Mouse (Mus musculus) liver, embryonic 13.5 days (tissue): ENCODE measurements around the gene Ldah. TPM values are rescaled to one million over a fixed set of nuclear protein-coding genes. Genes with fewer than 3 reads are reported as not detected.
A peak's percentile ranks its signal among the peaks of the same experiment; 100 is the strongest.

ENCODE experiments used
- ATAC-seq: fragments of 200-750 bp; cut with Nextera tagmentation; 2 replicates; pipeline ENCODE4 v1.8.0; 2017; ENCODE audit warnings: low read depth, mild to moderate bottlenecking, moderate number of reproducible peaks, moderate library complexity
- DNase-seq: peaks from one replicate; pipeline ENCODE4 v3.0.0; 2022
- H3K27ac ChIP-seq: fragments of 300-500 bp; sonication (generic); 2 replicates; pipeline ENCODE4 v1.5.1; 2015; ENCODE audit warnings: moderate library complexity, mild to moderate bottlenecking, inconsistent platforms
- H3K27me3 ChIP-seq: fragments of 300-500 bp; sonication (generic); 2 replicates; pipeline ENCODE4 v1.6.1; 2015; ENCODE audit warnings: mild to moderate bottlenecking, inconsistent platforms
- H3K36me3 ChIP-seq: fragments of 300-500 bp; sonication (generic); 2 replicates; pipeline ENCODE4 v1.6.1; 2015; ENCODE audit warnings: mild to moderate bottlenecking, inconsistent platforms
- H3K4me1 ChIP-seq: fragments of 300-500 bp; sonication (generic); replicated peaks from 2 replicates; pipeline ENCODE4 v1.6.1; 2015; ENCODE audit warnings: inconsistent platforms
- H3K4me2 ChIP-seq: fragments of 300-500 bp; sonication (generic); 2 replicates; pipeline ENCODE4 v1.6.1; 2015; ENCODE audit warnings: inconsistent platforms, mild to moderate bottlenecking, moderate library complexity
- H3K4me3 ChIP-seq: fragments of 300-500 bp; sonication (generic); replicated peaks from 2 replicates; pipeline ENCODE4 v1.5.1; 2015; ENCODE audit warnings: mild to moderate bottlenecking, inconsistent platforms
- H3K9ac ChIP-seq: fragments of 300-500 bp; sonication (generic); 2 replicates; pipeline ENCODE4 v1.6.1; 2015; ENCODE audit warnings: mild to moderate bottlenecking, inconsistent platforms
- H3K9me3 ChIP-seq: fragments of 300-500 bp; sonication (generic); replicated peaks from 2 replicates; pipeline ENCODE4 v1.6.1; 2016; ENCODE audit warnings: inconsistent platforms
- WGBS: fragments of 180-500 bp; shearing (Covaris S2); methylation state at CpG from one replicate; pipeline ENCODE4 v1.1.7; 2015; ENCODE audit not compliant: insufficient replicate concordance; 5-methylcytosine and 5-hydroxymethylcytosine counted together
- polyA plus RNA-seq: library from polyadenylated mRNA; unstranded; fragments of >200 nt; fragmentation: Nextera tagmentation; extraction: Ambion mirVana; gene quantifications from 2 replicates; pipeline ENCODE4 v1.2.1, GENCODE M21; 2015

The Ldah gene
- polyA plus RNA-seq, 1 experiment from 2014 or later: 33.9 TPM

DNA sequence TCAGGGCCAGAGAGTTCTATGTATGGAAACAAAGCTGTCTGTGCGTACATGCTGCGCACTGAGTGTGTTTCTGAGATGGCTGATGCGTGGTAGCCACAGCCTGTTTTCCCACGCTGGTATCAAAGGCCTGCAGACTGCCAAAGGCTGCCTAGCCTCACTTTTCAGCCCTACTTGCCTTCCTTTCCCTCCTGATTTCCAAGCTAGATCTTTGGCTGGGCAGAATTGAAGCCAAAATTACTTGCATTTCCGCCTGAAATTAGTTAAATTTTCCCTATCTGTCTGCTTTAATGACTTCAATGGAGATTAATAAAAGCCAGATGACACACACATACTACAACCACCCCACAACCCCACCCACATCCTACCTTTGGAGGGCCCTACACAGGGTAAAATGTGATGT lies 92.6 kb downstream of the Ldah start:
- peaks cover 5% of the 10 kb centered on the region; the same call in 1 of the 2 replicates for H3K4me1 ChIP-seq
- WGBS: 32% methylated on average over 5 of the region's 5 CpGs

DNA sequence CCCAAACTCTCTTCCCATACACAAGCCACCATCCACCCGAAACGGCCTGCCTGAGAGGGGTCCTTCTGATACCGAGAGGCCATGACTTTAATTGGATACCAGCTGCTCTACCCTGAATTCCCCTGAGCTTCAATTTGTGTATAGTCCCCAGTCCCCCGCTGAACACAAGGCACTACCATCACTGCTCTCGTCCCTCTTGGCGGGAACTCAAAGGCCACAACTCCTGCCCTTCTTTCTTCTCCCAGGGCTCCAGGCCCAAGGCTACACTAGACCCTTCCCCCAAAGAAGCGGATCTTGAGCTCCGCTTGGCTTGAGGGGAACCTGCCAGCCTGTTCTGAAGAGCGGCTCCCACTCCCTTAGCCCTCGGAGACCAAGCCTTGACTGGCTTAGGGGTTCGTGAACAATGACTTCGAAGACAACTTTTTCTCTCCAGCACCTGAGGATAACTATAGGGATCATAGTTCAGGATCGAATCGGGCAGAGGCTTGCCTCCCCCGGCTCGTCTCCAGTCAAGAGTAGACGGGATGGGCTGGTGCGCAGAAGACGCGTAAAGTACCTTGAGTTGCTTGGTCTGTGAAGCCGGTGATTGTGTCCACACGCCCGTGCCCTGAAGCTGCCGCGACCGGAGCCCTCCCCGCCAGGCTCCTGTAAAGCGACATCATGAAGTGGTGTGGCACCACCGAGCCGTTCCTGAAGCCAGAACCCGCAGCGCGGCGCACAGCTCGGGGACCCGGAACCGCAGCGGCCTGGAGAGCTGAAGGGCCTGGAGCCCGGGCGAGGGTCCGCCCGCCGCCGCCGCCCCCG lies 93.3 kb downstream of the Ldah start:
- WGBS: 8% methylated on average over 41 of the region's 46 CpGs
- H3K4me1 ChIP-seq: peaks cover 5% of the 10 kb centered on the region; the same call in 1 of the 2 replicates
- H3K27me3 ChIP-seq: peaks cover 95% of the 10 kb centered on the region
- no peak overlapping the region for H3K27ac ChIP-seq
- no peaks in the 10 kb centered on the region for H3K9me3 ChIP-seq
- ATAC-seq (no peak), DNase-seq (no peak)
- H3K36me3 ChIP-seq: no peaks in the 10 kb centered on the region
- H3K4me3 ChIP-seq: peak overlapping the region; percentile 40
- peak overlapping the region; percentile 55 for H3K4me2 ChIP-seq
- no peak overlapping the region for H3K9ac ChIP-seq

More for the DNA sequence above, 92.6 kb downstream of the Ldah start:
- H3K4me3 ChIP-seq: no peak overlapping the region
- H3K27me3 ChIP-seq: peaks cover 93% of the 10 kb centered on the region
- H3K9me3 ChIP-seq: no peaks in the 10 kb centered on the region
- ATAC-seq (no peak), DNase-seq (no peak)
- H3K4me2 ChIP-seq: no peak overlapping the region
- no peak overlapping the region for H3K9ac ChIP-seq
- no peak overlapping the region for H3K27ac ChIP-seq
- no peaks in the 10 kb centered on the region for H3K36me3 ChIP-seq

DNA sequence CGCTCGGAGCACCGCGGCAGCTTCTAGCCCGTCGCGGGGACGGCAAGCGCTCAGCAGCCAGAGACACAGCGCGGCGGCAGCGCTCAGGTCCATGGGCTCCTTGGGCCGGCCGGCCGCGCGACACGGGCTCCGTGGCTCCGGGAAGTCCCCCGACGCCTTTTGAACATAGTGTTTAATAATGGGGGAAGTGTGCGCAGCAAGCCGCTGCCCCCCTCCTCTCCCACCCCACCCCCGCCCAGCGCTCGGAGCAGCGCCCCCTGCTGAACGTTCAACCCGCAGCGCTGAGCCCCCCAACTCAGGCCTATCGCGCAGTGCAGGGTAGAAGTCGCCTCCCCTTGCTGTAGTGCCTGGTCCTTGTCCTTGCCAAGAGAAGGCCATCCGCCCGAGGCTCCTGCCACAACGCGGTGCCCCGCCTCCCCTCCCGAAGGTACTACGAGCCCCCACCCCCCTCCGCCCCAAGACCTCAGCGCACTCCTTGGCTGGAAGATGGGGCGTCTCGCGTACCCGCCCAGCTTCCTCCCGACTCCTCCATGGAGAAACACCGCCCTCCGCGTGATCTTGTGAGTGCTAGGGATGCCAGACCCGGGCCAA lies 94.0 kb downstream of the Ldah start, which contains the start of gene Gdf7:
Gene Gdf7 (minus strand): TSS at position 114 of the 591 bp plus-strand sequence.
- DNase-seq (no peak), ATAC-seq (no peak)
- peaks cover 92% of the 10 kb centered on the region for H3K27me3 ChIP-seq
- H3K27ac ChIP-seq: no peak within 1 kb of the TSS
- 2% methylated on average over 42 of the region's 53 CpGs for WGBS
- H3K36me3 ChIP-seq: no peaks in the 10 kb centered on the region
- no peaks in the 10 kb centered on the region for H3K9me3 ChIP-seq
- no peak within 1 kb of the TSS for H3K9ac ChIP-seq
- peak within 1 kb of the TSS; percentile 55 for H3K4me2 ChIP-seq
- H3K4me3 ChIP-seq: peak within 1 kb of the TSS; percentile 40
- peaks cover 5% of the 10 kb centered on the region; the same call in 1 of the 2 replicates for H3K4me1 ChIP-seq

DNA sequence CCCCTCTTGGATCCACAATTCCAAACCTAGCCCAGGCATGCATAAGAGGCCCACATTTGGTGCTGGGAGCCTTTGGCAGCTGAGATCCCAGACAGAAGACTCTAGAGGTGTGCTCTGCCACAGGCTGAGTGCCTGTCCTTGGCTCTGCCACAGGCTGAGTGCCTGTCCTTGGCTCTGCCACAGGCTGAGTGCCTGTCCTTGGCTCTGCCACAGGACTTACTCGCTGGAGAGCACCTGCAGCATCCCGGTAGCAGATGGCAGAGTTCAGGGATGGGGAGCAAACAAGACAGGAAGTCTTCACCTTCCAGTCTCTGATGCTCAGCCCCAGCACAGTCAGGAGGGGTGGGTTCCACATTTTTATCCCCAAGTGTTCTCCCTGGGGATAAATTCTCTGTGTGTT lies 97.4 kb downstream of the Ldah start:
- H3K9me3 ChIP-seq: no peaks in the 10 kb centered on the region
- H3K4me2 ChIP-seq: no peak overlapping the region
- ATAC-seq: no peak
- H3K27ac ChIP-seq: no peak overlapping the region
- peaks cover 5% of the 10 kb centered on the region; the same call in 1 of the 2 replicates for H3K4me1 ChIP-seq
- DNase-seq: no peak
- H3K36me3 ChIP-seq: no peaks in the 10 kb centered on the region
- H3K4me3 ChIP-seq: no peak overlapping the region
- WGBS: 28% methylated on average over 2 of the region's 2 CpGs
- peaks cover 64% of the 10 kb centered on the region for H3K27me3 ChIP-seq
- H3K9ac ChIP-seq: no peak overlapping the region

DNA sequence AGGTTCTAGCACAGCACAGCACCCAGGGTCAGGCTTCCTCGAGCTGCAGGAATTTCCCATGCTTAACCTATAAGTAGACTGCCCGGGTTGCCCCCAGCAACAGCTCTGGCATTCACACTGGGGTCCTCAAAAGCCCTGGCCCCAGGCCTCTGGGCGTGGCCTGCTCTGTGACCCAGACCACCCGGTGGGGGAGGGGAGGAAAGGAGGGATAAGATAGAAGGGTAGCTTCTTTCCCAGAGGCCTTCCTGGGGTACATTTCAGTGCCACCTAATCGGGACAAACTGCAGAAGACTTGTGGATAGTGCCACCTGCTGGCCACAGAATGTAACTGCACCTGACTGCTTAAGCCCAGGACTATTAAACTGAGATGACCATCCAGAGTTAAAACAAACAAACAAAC lies 98.5 kb downstream of the Ldah start:
- no peaks in the 10 kb centered on the region for H3K9me3 ChIP-seq
- H3K27ac ChIP-seq: no peak overlapping the region
- H3K4me2 ChIP-seq: no peak overlapping the region
- peaks cover 64% of the 10 kb centered on the region for H3K27me3 ChIP-seq
- 0 out of 2 replicates have a peak, but pooled peaks have one; percentile 31 for ATAC-seq
- peaks cover 5% of the 10 kb centered on the region; the same call in 1 of the 2 replicates for H3K4me1 ChIP-seq
- H3K4me3 ChIP-seq: no peak overlapping the region
- peak; percentile 27 for DNase-seq
- WGBS: 11% methylated on average over 5 of the region's 5 CpGs
- no peaks in the 10 kb centered on the region for H3K36me3 ChIP-seq
- H3K9ac ChIP-seq: no peak overlapping the region

DNA sequence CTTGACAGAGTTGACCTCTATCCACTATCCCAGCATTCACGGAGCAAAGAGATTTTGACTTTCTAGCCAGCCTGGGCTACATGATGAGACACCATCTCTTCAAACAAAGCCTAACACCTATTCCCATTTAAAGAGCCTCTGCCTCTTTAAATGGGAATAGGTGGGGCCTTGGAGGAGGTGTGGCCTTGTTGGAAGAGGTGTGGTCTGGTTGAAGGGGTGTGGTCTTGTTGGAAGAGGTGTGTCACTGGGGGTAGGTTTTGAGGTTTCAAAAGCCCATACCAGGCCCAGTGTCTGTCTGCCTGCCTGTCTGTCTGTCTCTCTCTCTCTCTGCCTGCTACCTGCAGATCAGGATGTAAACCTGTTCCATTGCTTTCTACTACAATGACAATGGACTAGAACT lies 99.0 kb downstream of the Ldah start:
- no peaks in the 10 kb centered on the region for H3K36me3 ChIP-seq
- DNase-seq: peak; percentile 14
- peaks cover 64% of the 10 kb centered on the region for H3K27me3 ChIP-seq
- 52% methylated on average over 1 of the region's 1 CpGs for WGBS
- no peak overlapping the region for H3K4me3 ChIP-seq
- ATAC-seq: 0 out of 2 replicates have a peak, but pooled peaks have one; percentile 23
- H3K9ac ChIP-seq: no peak overlapping the region
- no peak overlapping the region for H3K4me2 ChIP-seq
- H3K9me3 ChIP-seq: no peaks in the 10 kb centered on the region
- peaks cover 4% of the 10 kb centered on the region; the same call in 1 of the 2 replicates for H3K4me1 ChIP-seq
- no peak overlapping the region for H3K27ac ChIP-seq

DNA sequence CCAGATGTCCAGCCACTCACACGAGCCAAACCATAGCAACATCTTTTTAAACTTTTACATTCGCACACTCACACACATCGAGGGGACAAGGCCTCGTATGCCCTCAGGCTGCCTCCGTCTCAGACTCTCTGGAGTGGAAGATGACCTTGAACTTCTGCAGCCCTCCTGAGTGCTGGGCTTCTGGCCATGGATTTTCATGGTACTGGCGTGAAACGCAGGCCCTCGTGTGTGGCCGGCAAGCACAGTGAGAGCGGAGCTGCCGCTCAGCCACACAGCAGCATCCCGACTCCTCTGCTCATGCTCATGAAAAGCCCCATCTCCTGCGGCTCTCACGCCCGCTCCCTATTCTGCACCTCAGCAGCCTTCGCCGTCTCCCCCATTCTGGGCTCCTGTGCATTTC lies 103.1 kb downstream of the Ldah start:
- 51% methylated on average over 17 of the region's 17 CpGs for WGBS
- Histone ChIP-seq H3K9me3 (no peaks in the 10 kb centered on the region), H3K27me3 (peaks cover 39% of the 10 kb centered on the region), H3K36me3 (no peaks in the 10 kb centered on the region), H3K4me2 (no peak overlapping the region), H3K4me1 (peaks cover 12% of the 10 kb centered on the region; the same call in 1 of the 2 replicates), H3K27ac (no peak overlapping the region), H3K9ac (no peak overlapping the region), H3K4me3 (no peak overlapping the region)
- ATAC-seq: no peak
- no peak for DNase-seq

DNA sequence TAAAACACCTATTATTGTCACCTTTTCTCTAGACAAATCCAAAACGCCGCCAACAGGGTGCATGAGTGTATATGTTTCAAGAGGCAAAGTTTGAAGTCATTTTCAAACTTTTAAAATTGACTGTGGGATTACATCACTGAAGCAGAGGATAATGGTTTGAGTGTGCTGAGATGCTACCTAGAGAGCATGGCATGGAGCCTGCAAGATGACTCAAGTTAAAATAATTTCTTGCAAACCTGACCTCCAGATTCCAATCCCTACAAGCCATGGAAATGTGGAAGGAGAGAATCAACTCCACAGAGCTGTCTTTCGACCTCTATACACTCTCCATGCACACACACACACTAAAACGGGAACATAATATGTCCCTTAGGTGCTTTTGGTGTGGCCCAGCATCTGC lies 104.4 kb downstream of the Ldah start:
- H3K9ac ChIP-seq: no peak overlapping the region
- WGBS: 50% methylated on average over 4 of the region's 4 CpGs
- H3K27ac ChIP-seq: no peak overlapping the region
- H3K4me2 ChIP-seq: no peak overlapping the region
- ATAC-seq (no peak), DNase-seq (no peak)
- H3K27me3 ChIP-seq: peaks cover 35% of the 10 kb centered on the region
- H3K4me1 ChIP-seq: peaks cover 12% of the 10 kb centered on the region; the same call in 1 of the 2 replicates
- H3K4me3 ChIP-seq: no peak overlapping the region
- no peaks in the 10 kb centered on the region for H3K9me3 ChIP-seq
- H3K36me3 ChIP-seq: no peaks in the 10 kb centered on the region

DNA sequence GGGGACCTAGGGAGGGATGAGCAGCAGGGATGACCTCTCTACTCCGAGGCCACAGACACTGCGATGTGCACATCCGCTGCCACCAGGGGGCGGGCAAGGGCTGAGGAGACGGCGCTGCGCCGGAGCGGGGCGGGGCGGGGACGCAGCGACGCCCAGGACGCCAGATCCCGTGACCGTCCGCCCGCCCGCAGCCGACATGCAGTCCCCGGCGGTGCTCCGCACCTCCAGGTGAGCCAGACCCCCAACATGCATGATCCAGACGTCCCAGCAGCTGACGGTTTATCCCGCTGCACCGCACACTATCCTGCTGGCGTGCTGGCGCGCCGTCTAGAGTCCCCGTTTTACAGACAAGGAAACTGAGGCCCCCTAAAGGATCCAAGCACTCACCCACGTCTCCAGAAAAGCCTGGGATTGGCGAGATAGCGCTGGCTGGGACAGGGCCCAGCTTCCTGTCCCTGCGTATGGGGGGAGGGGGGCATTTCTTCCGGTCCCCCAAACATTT lies 105.4 kb downstream of the Ldah start, which contains the start of gene Hs1bp3:
Gene Hs1bp3 (plus strand): TSS at position 163 of the 502 bp plus-strand sequence.
- Histone ChIP-seq H3K4me2 (peak within 1 kb of the TSS; percentile 84), H3K9ac (peak within 1 kb of the TSS; percentile 70), H3K27me3 (peaks cover 35% of the 10 kb centered on the region), H3K9me3 (no peaks in the 10 kb centered on the region), H3K36me3 (0 out of 2 replicates have a peak, but pooled peaks cover 5% of the 10 kb centered on the region), H3K4me1 (peaks cover 12% of the 10 kb centered on the region; the same call in 1 of the 2 replicates), H3K4me3 (peak within 1 kb of the TSS; percentile 66), H3K27ac (no peak within 1 kb of the TSS)
- WGBS: under 1% methylated on average over 34 of the region's 38 CpGs
- peak; percentile 72 for DNase-seq
- peak; percentile 80 for ATAC-seq

DNA sequence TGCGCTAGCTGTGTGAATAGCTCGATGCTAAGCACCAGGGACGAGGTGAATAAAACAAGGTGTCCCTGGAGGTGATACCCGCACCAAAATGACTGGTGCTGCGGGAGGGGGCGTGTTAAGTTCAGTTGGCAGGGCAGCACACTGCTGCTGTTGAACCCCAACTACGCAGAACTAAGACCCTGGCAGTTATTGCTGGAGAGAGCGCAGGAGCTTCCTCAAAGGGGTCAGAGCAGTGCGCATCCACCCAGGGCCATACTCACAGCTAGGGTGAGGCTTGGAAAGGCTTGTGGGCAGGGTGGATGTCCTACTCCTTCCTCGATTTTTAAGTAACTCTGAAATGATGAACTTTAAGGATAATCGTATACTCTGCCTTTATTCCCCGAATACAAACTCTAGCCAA lies 105.9 kb downstream of the Ldah start:
- Histone ChIP-seq H3K36me3 (0 out of 2 replicates have a peak, but pooled peaks cover 5% of the 10 kb centered on the region), H3K4me1 (peaks cover 12% of the 10 kb centered on the region; the same call in 1 of the 2 replicates), H3K27me3 (peaks cover 35% of the 10 kb centered on the region), H3K9me3 (no peaks in the 10 kb centered on the region), H3K27ac (no peak overlapping the region), H3K4me3 (peak overlapping the region; percentile 66), H3K4me2 (peak overlapping the region; percentile 84), H3K9ac (peak overlapping the region; percentile 70)
- DNase-seq (no peak), ATAC-seq (peak; percentile 16; the same call in 1 of the 2 replicates)
- WGBS: 18% methylated on average over 12 of the region's 12 CpGs

DNA sequence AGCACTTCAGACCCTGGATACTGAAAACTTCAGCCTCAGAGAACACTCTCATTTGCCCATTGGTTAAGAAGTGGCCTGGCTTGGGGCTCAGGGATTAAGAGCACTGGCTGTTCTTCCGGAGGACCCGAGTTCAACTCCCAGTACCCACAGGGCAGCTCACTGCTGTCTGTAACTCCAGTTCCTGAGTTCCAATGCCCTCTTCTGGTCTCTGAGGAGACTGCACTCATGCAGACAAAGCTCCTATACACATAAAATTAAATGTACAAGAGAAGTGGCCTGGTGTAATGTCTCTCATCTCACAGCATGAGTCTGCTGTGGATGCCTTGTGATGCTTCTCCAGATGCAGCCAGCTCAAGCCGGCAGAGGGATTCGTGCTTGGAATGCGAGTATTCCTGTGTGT lies 108.6 kb downstream of the Ldah start:
- Histone ChIP-seq H3K9me3 (no peaks in the 10 kb centered on the region), H3K27ac (no peak overlapping the region), H3K36me3 (0 out of 2 replicates have a peak, but pooled peaks cover 8% of the 10 kb centered on the region), H3K4me1 (peaks cover 12% of the 10 kb centered on the region; the same call in 1 of the 2 replicates), H3K9ac (no peak overlapping the region), H3K4me2 (no peak overlapping the region), H3K4me3 (no peak overlapping the region), H3K27me3 (peaks cover 17% of the 10 kb centered on the region)
- DNase-seq (no peak), ATAC-seq (no peak)
- 75% methylated on average over 5 of the region's 5 CpGs for WGBS
